Mouse (Mus musculus): ENCODE results near the gene Vmn1r31. TPM values are rescaled to one million over a fixed set of nuclear protein-coding genes. Genes with fewer than 3 reads are reported as not detected.

The Vmn1r31 gene
- polyA plus RNA-seq (2015; fragmentation: Nextera tagmentation; extraction: Ambion mirVana): not detected in 2 replicates

- H3K27me3 ChIP-seq: no peaks in the 10 kb centered on the region
Measured at GRCm38 (mm10) chr6:58475230-58475629, at the start of gene Vmn1r31. TSS of gene Vmn1r31 (minus strand) at chr6:58475330.

GRCm38 (mm10) chr6:58443285-58443684 lies 31.8 kb downstream of the Vmn1r31 start, which contains the start of gene Vmn1r30:
TSS of gene Vmn1r30 (minus strand) at chr6:58443385.
- Histone ChIP-seq H3K27me3 (no peaks in the 10 kb centered on the region), H3K36me3 (ENCODE audit: poor library complexity, severe bottlenecking) (no peaks in the 10 kb centered on the region), H3K4me2 (no peak within 1 kb of the TSS), H3K27ac (no peak within 1 kb of the TSS), H3K4me1 (no peaks in the 10 kb centered on the region), H3K4me3 (no peak within 1 kb of the TSS), H3K9ac (no peak within 1 kb of the TSS), H3K9me3 (replicated peaks) (no peaks in the 10 kb centered on the region)
- ATAC-seq: no peak

More at GRCm38 (mm10) chr6:58475230-58475629, at the start of gene Vmn1r31:
- H3K9me3 ChIP-seq (replicated peaks): no peaks in the 10 kb centered on the region
- no peak within 1 kb of the TSS for H3K9ac ChIP-seq
- H3K36me3 ChIP-seq (ENCODE audit: poor library complexity, severe bottlenecking): no peaks in the 10 kb centered on the region
- no peak within 1 kb of the TSS for H3K27ac ChIP-seq
- no peak within 1 kb of the TSS for H3K4me2 ChIP-seq
- H3K4me3 ChIP-seq: no peak within 1 kb of the TSS
- H3K4me1 ChIP-seq: no peaks in the 10 kb centered on the region
- ATAC-seq: no peak
- WGBS: 89% methylated on average over 1 of the region's 1 CpGs

Other genes starting within 250 kb of the Vmn1r31 start
- gene Vmn1r28, start 213.3 kb downstream of the Vmn1r31 start, polyA plus RNA-seq (2015; fragmentation: Nextera tagmentation; extraction: Ambion mirVana): not detected in 2 replicates
- not detected in 2 replicates for gene Vmn1r29, start 173.8 kb downstream of the Vmn1r31 start, polyA plus RNA-seq (2015; fragmentation: Nextera tagmentation; extraction: Ambion mirVana)
- gene Vmn1r30, start 31.9 kb downstream of the Vmn1r31 start, polyA plus RNA-seq (2015; fragmentation: Nextera tagmentation; extraction: Ambion mirVana): not detected in 2 replicates
- 33.7 and 35.5 TPM in 2 replicates for gene Abcg2, start 109.2 kb upstream of the Vmn1r31 start, polyA plus RNA-seq (2015; fragmentation: Nextera tagmentation; extraction: Ambion mirVana)

Data from forebrain, embryonic 13.5 days (tissue).